Mouse (Mus musculus): Measurements from ENCODE around the gene Tmem266. TPM values are rescaled to one million over a fixed set of nuclear protein-coding genes. Genes with fewer than 3 reads are reported as not detected.

The Tmem266 gene
- total RNA-seq (2023): not detected in 2 replicates

GRCm38 (mm10) chr9:55326515-55327233 is at the start of gene Tmem266, which contains the start of gene Nrg4:
Gene Tmem266, plus strand, starts transcription at chr9:55326913.
Gene Nrg4, minus strand, starts transcription at chr9:55326844.

Other genes with a start within 250 kb of the Tmem266 start
- gene Ube2q2, start 178.1 kb upstream of the Tmem266 start, total RNA-seq (2023): 34.0 and 58.4 TPM in 2 replicates
- gene Fbxo22, start 118.0 kb upstream of the Tmem266 start, total RNA-seq (2023): 33.0 and 40.6 TPM in 2 replicates
- 7.2 and 13.4 TPM in 2 replicates for gene Nrg4, start 69 bp upstream of the Tmem266 start, total RNA-seq (2023)
- 25.4 and 28.4 TPM in 2 replicates for gene Etfa, start 185.3 kb downstream of the Tmem266 start, total RNA-seq (2023)
- gene Isl2, start 211.8 kb downstream of the Tmem266 start, total RNA-seq (2023): not detected in 2 replicates

Measured in neutrophil, adult 65 days (primary cell).